Mouse (Mus musculus) kidney, postnatal 36 days (tissue): ENCODE measurements around the gene Bcl10.

Experiments used
- DNase-seq, 2 experiments: peaks; one replicate each; pipeline ENCODE4 v3.0.0; 2021 to 2022; ENCODE audit warnings: mixed read lengths in 2 of 2

Gene Bcl10

DNA sequence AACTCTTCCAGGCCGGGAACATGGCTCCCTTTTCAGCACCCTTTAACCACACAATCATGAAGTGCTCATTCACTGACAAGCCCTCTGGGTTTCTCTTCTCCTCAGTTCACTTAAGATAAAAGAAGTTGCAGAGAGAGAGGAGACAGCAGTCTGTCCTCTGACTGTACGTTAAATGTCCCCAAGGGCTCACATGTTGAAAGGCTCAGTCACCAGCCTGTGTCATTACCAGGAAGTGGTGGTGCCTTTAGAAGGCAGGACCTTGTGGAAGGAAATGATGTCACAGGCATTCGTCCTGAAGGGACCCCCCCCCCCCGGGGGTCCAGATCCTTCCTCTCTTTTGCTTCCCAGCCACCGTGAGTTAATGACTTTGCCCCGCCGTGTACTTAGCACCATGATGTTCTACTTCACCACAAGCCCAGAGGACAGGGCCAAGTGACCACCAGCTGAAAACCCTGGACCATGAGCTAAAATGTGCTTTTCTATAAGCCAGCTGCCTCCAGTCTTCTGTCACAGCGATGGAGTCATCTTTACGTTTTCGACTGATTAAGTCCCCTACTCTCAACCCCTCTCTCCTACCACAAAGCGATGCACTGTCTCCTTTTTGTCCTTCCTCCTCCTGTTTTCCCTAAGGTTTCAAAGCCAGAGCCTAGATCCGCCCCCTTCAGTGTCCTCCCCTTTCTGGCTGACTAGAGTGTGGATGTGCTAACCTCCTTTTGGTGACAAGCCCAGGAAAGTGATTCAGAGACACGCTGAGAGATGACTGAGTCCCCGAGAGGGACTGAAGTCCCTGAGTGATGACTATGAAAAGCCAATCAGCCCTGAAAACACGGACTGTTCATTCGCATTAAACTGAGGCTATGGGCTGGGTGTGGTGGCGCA is 28.9 kb downstream of the Bcl10 start:
- DNase-seq = no peak

DNA sequence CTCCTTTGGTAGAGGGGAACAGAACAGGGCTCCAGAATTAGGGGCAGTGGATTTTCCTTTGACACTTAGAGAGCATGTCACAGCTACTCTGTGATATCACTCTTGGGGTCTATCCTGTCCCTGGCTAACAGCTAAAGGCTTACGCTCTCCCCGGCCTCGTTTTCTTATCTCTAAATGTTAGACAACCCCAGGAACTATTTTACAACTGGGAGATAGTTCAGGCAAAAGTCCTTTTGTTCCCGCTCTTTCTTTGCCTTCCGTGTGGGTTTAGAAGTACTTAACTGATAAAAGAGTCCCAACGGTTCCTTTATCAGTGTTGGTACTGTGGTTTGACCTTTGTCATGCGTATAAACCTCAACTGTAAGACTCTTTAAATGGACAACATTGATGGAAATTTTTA is 30.3 kb downstream of the Bcl10 start:
- DNase-seq = no peak

DNA sequence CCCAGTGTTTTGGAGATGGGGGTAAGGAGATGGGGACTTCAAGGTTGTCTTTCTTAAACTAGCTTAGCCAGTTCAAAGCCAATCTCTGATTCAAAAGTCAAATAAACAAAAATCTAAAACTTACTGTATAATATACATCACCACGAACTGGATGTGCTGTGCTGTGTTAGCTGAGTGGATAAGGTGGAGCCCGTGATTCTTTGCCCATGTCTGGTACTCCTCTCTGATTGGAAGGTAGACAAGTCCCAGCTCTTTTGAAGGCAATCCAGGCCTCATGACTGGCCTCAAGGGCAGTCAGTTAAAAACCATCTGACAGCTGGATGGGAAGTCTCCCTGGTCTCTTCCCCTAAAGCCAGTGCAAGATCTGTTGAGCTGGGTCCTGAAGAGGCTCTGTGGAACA is 30.8 kb downstream of the Bcl10 start:
- DNase-seq = no peak

DNA sequence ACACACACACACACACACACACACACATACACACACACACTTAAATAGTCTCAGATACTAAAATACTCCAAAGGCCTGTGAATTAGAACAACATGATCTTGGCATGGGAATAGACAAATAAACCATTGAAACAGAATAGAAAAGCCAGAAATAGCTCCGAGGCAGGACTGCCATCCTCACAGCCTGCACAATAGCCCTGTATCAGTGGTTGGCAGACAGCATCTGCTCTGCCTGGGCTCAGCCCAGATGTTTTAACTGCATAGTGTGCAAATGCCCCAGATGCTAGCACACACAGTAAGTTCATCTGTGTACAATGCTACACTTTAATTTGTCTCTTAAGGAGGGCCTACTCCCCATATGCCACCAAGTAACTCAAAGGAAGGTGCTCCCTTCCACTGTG is 37.2 kb downstream of the Bcl10 start:
- DNase-seq = no peak

DNA sequence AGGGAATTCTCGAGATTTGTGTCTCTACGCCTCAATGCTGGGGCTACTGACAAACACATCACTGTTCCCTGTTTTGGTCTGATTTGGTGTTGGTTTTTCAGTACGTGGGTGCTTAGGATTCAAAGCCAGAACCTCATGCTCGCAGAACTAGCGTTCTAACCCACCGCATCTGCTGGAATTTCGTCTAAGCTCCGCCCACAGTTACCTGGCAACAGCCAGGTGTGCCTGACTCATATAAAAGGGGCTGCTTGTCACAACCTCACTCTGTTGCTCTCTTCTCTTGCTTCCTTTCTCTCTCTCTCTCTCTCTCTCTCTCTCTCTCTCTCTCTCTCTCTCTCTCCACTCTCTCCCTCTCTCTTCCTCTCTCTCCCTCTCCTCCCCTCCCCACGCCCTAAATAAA is 39.8 kb downstream of the Bcl10 start:
- DNase-seq = peak in 1 of 2 experiments; percentile 50

DNA sequence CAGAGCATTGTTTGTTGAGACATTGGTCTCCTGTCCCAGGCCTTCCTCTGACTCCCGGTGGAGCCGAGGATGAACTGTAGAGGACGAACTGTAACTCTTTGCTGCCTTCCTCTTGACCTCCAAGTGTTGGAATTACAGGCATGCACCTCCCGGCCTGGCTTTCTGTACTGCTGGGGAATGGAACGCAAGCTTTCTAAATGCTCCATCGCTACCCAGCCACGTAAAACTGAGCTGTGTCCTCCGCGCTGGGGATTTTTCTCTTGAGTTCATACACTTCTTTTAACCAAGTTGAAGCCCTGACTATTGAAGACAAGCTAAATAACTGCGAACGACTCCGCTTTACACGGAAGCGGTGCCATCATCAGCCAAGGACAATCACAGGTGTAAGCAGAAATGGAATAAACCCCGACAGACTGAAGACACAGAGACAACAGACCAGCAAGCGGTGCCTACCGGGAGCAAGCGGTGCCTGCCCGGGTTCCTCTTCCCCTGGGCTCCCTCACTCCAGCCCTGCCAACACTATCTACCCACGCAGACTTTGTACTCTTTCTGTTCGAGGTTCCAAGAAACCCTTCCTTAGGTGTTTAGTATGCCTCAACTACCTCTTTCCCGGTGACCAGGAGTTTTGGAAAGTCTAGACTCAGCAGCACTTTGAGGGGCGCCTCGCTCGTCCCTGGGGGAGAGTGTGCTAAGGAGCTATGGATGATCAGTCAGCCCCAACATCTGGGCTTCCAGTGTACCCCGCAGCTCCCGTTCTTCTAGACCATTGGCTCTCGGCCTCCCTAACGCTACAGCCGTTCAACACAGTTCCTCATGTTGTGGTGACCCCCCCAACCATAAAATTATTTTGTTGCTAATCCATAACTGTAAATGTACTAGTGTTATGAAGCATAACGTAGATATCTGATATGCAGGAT is 40.8 kb downstream of the Bcl10 start:
- DNase-seq = peak; percentile 59 to 62

DNA sequence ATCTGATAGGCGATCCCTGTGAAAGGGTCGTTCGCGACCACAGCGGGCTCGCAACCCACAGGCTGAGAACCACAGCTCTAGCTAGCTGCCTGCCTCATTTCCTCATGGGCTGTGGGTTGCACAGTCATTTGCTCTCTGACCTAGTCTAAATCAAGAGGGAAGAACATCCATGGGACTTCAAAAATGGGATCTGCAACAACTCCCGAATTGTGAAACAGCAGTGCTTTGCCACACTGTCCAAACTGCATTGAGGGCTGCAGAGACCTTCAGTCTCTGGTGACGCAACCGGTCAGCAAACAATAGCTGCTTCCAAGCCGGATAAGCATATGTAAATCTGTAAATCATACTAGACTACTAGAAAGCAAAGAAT is 41.4 kb downstream of the Bcl10 start:
- DNase-seq = no peak

DNA sequence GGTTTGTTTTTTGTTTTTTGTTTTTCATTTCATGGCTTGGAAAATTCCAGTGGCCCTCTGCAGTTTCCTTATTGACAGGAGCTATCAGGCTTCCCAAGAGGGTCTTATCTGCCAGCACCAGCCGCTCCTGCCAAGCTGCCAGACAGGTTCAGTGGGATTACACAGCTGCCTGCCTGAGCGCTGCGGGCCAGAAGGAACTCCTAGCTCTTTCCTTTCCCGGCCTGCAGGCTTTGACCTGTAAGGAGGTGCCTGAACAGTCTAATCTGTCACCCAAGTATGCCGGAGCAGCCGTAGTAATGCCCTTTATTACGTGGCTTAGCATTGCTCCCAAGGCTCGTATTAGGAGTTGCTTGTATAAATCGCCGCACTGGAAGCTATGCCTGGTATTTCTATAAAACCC is 41.9 kb downstream of the Bcl10 start:
- peak; percentile 45 to 61 for DNase-seq

DNA sequence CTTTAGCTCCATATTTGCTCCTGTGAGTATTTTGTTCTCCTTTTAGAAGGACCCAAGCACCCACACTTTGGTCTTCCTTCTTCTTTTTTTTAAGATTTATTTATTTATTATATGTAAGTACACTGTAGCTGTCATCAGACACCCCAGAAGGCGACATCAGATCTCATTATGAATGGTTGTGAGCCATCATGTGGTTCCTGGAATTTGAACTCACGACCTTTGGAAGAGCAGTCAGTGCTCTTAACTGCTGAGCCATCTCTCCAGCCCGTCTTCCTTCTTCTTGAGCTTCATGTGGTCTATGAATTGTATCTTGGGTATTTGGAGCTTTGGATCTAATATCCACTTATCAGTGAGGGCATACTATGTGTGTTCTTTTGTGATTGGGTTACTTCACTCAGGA is 43.0 kb downstream of the Bcl10 start:
- DNase-seq = peak in 1 of 2 experiments; percentile 40

DNA sequence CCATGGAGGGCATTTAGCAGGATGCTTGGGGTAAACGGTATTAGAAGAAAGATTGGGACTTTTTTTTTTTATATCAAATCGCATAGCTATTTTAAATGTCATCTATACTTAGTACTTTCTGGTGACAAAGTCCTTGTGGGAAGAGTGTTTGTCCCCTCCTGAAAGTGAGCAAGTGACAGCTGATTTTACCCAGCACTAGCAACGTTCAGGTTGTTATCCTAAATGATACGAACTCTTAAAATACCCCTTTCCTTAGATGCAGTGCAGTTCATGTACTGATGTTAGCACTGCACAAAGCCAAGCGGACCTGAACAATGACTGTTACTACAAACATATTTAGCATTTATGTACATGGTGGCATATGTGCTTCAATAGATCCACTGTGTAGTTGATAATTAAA is 44.2 kb downstream of the Bcl10 start:
- no peak for DNase-seq

DNA sequence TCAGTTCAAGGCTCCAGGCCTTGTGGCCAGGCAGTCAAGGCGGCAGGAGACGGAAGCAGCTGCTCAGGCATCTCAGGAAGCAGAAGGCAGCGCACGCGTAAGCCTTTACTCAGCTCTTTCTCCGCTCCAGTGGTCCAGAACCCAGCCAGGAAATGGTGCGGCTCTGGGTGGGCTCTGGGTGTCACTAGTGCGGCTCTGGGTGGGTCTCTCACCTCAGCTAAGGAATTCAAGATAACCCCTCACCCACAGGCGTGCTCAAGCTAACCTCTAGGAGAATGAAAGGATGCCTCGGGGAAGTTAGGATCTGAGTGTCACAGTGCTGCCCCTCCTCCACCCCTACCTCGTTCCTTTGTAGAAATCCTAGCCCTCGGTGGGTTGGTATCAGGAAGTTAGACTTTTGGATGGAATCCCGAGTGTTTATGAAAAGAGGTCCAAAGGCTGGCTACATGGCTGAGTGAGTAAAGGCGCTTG is 46.5 kb downstream of the Bcl10 start:
- DNase-seq = peak; percentile 69 to 73

DNA sequence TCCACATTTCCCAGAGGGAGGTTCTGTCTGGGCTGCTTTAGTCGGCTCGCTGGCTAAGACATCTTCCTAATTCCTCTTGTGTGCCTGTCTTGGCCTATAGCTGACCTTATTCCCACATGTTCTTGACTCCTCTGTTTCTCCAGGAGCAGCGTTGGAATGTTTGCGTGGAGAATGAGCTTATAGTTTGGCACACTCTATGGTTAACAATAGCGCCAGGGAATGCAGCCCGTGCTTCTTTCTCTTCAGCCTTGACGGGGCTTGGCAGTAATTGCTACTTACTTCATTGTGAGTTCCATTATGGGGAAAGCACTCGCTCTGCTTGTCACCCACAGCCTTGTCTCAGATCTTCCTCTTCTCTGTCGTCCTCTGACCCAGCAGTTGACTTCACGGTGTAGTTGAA is 48.9 kb downstream of the Bcl10 start:
- no peak for DNase-seq

DNA sequence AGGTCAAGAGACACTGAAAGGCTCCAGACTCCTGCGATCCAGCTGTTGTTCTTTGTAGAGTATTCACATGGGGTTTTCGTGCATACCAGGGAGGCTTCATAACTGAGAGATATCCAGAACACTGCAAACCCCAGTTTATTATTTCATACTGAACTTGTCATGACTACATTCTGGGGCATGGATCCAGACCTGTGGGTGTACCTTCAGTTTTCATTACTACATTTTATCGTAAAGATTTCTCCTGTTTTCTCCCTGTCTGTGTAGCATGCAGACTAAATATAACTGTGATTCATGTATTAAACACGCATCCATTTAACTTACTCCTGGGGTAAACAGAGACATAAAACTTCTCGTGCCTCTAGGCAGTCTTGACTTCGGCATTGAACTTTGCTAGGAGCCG is 52.4 kb downstream of the Bcl10 start:
- no peak for DNase-seq
